Mouse (Mus musculus) G1E-ER4 (cell line): ENCODE measurements around the gene Cep170. TPM values are rescaled to one million over a fixed set of nuclear protein-coding genes. Genes with fewer than 3 reads are reported as not detected.
A peak's percentile ranks its signal among the peaks of the same experiment; 100 is the strongest.

Experiments used
- GATA1 ChIP-seq: IDR thresholded peaks from one replicate; pipeline ENCODE4 v1.8.0; 2012; ENCODE audit warnings: low read length, inconsistent platforms
- polyA plus RNA-seq: library from polyadenylated mRNA; stranded (reverse); fragments of >175 nt; gene quantifications from 2 replicates; pipeline ENCODE4 v1.2.3, GENCODE M21; 2012

Cep170 gene
- polyA plus RNA-seq, 1 experiment = 3.0 TPM

DNA sequence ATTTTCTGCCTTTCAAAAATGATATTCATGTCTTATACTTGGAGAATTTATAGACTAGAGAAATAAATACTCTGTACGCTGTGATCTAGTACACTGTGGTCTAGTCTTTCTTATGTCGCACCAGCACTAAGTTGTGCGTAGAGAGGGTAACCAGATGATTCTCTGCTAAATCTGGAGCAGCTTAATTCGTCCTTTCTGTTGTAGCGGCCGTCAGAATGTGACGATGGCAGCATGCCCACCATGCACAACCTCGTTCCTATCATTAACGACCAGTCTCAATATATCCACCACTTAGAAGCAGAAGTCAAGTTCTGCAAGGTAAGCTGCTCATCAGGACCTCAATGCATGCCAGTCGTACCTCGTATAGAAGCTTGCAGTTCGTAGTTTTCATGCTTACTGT is 14.8 kb upstream of the Cep170 start:
- TF ChIP-seq GATA1 = no peak

DNA sequence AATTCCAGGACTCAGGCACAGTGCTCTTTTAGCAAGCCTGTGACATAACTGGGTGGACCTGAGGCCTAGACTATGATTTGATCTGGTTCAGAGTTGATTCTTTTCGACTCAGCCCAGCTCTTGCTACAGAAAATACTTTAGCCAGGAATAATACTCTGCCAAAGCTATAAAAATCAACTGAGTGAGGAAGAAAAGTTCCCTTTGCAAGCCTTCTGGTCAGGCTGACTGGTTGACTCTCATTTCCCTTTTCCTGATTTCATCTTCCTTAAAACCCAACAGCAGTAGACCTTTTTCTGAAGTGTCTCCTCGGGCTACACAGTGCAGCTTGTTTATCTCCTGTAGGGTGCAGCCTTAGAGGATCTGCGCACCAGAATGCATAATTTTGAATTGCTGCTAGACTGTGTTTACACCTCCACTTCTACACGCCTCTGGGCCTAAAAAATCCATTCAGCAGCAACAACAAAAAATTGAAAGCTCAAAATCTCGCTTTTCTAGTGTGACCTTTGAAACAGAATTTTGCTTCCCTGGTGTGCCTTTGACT is 14.1 kb upstream of the Cep170 start:
- TF ChIP-seq GATA1 = no peak

GRCm38 (mm10) chr1:176827365-176827764 is 13.5 kb upstream of the Cep170 start:
- TF ChIP-seq GATA1 = no peak

DNA sequence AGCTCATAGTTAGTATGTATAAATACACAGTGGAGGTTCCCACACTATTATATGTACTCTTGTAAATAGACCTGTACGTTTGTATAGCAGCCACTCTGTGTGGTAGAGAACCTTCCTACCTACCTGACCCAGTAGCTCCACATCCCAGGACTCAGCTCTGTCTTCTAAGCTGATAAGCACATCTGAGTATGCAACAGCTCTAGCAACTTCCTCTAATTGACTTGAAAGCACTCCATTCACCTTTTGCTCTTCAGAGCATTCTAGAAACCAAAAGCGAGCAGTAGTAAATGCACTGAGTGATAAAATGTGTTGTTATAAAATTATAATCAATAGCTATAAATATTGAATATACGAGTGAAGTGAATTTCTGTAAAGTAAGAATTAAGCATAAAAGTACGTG is 13.1 kb upstream of the Cep170 start:
- no peak for TF ChIP-seq GATA1

GRCm38 (mm10) chr1:176826186-176826585 is 12.3 kb upstream of the Cep170 start:
- no peak for TF ChIP-seq GATA1

DNA sequence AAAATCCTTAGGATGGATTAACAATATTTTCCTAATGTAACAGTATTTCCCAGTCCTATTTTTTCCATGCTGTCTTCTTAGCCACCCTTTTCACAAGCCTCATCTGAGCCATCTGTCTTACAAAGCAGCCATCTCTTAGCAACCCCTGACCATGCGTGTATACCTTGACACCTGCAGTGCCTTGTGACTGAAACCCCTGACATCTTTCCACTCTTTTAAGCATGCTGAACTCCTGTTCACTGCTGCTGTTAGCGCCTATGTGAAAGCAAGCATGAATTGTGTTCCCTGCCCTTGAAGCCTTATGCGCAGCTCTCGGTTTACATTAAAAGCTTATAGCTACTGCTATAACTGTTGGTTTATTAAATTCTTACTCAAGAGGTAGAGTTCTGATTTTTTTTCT is 11.2 kb upstream of the Cep170 start:
- TF ChIP-seq GATA1 = no peak

- no peak for TF ChIP-seq GATA1
Observed at GRCm38 (mm10) chr1:176824611-176825010, 10.7 kb upstream of the Cep170 start.

GRCm38 (mm10) chr1:176823889-176824288 is 10.0 kb upstream of the Cep170 start:
- no peak for TF ChIP-seq GATA1

- no peak for TF ChIP-seq GATA1
Observed at GRCm38 (mm10) chr1:176822949-176823348, 9.1 kb upstream of the Cep170 start.

GRCm38 (mm10) chr1:176821929-176822328 is 8.1 kb upstream of the Cep170 start:
- TF ChIP-seq GATA1 = peak; percentile 87

GRCm38 (mm10) chr1:176818763-176819162 is 4.9 kb upstream of the Cep170 start:
- TF ChIP-seq GATA1 = no peak

- no peak for TF ChIP-seq GATA1
Observed at GRCm38 (mm10) chr1:176818147-176818546, 4.3 kb upstream of the Cep170 start.

DNA sequence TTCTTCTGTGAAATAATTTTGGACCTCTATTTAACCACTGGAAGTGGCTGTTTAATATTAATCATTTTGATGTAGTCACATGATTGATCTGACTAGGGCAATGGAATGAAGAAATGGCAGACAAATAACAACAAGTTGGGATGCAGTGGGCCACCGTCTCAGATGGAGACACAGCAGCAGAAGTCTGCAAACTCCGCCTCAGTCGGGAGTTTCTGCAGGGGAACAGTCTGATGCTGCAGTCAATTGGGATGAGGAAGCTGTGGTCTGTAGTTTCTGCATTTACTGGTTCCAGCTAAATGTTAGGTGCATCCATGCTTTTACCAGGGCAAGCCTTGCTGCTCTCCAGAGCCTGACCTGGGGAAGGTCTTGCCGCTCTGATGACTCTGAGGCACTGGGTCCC is 2.9 kb upstream of the Cep170 start:
- TF ChIP-seq GATA1 = no peak

GRCm38 (mm10) chr1:176814591-176815062 is 760 bp upstream of the Cep170 start, which contains the start of gene Sdccag8:
Gene Sdccag8 (plus strand): TSS chr1:176814660.
- no peak for TF ChIP-seq GATA1

DNA sequence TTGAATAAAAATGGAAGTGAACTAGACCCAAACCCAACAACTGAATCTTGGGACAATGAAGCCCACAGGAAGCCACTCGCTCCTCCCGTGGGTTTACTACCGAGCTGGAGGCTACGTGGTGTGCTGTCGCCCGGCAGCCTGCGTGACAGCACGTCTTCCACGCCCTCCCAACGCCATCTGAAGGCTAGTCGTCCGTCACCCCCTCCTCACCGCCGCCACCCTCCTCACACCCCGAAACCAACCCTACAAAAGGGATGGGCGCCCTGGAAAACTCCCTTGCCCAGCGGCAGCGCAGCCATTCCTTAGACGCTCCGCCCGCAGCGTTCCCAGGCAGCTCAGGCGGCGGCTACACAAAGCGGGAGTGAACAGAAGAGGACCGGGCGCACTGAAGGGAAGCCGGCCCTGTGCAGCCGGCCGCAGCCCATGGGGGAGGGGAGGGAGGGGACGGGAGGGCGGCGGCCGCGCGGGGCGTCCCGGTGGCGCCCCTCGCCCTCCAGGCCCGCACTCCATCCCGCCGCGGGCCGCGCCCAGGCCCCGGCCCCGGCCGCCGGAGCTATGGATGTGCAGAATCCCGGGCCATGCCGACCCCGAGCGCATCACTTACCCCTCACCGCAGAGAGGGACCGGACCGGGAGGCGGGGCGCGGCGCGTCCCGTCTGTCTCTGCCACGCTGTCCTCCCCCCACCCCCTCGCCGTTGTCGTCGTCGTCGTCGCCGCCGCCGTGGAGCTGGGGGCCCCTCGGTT is 403 bp downstream of the Cep170 start:
- TF ChIP-seq GATA1 = no peak

GRCm38 (mm10) chr1:176812491-176813291 is 1.2 kb downstream of the Cep170 start:
- no peak for TF ChIP-seq GATA1
